Mouse (Mus musculus): Measurements from ENCODE around the gene Hist1h3d. TPM values are rescaled to one million over a fixed set of nuclear protein-coding genes. Genes with fewer than 3 reads are reported as not detected.

The Hist1h3d gene
- total and polyA plus RNA-seq, 2 experiments from 2014 or later: 0.96 to 173 TPM

DNA sequence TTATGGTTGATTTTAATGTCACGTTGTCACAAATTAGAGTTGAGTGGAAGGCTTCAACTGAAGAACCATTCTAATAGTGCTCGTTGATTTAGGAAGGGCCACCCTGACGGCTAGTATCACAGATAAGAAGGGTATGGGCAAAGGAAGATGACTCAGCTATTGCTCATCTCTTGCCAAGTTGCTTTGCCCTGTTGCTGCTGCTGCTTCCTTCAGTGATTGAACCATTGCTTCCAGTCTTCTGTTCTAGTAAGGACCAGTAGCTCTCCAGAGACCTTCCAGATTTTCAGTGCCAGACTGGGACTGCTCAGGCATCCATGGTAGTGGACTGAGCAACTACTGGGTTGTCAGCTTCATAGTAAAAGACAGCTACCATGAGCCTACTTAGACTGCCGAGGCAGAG is 33.6 kb downstream of the Hist1h3d start:
- Histone ChIP-seq H3K27me3 (ENCODE audit: insufficient read depth, low read length) (no peaks in the 10 kb centered on the region), H3K4me1 (ENCODE audit: insufficient read depth, low read length) (no peaks in the 10 kb centered on the region), H3K4me3 (ENCODE audit: low read length) (no peak overlapping the region), H3K4me2 (ENCODE audit: low read depth, low read length) (no peak overlapping the region), H3K9me3 (ENCODE audit: low read length) (no peaks in the 10 kb centered on the region), H3K36me3 (ENCODE audit: insufficient read depth, low read length) (no peaks in the 10 kb centered on the region), H3K27ac (no peak overlapping the region), H3K9ac (replicated peaks; ENCODE audit: low read length) (no peak overlapping the region)
- no peak for TF ChIP-seq CTCF (IDR thresholded peaks at IDR 0.05; ENCODE audit: low read depth)
- ATAC-seq (no peak), DNase-seq (ENCODE audit: low spot score) (no peak)
- WGBS: 98% methylated on average over 4 of the region's 4 CpGs

- H3K4me2 ChIP-seq (ENCODE audit: low read depth, low read length): no peak overlapping the region
- no peak overlapping the region for H3K27ac ChIP-seq
- DNase-seq (ENCODE audit: low spot score): no peak
- no peak overlapping the region for H3K4me3 ChIP-seq (ENCODE audit: low read length)
- ATAC-seq: no peak
- H3K9ac ChIP-seq (replicated peaks; ENCODE audit: low read length): no peak overlapping the region
- no peaks in the 10 kb centered on the region for H3K9me3 ChIP-seq (ENCODE audit: low read length)
- H3K4me1 ChIP-seq (ENCODE audit: insufficient read depth, low read length): no peaks in the 10 kb centered on the region
- TF ChIP-seq CTCF (IDR thresholded peaks at IDR 0.05; ENCODE audit: low read depth): no peak
- H3K36me3 ChIP-seq (ENCODE audit: insufficient read depth, low read length): no peaks in the 10 kb centered on the region
- no peaks in the 10 kb centered on the region for H3K27me3 ChIP-seq (ENCODE audit: insufficient read depth, low read length)
Observed at GRCm38 (mm10) chr13:23609844-23610243, 34.3 kb downstream of the Hist1h3d start.

GRCm38 (mm10) chr13:23610393-23610792 is 34.8 kb downstream of the Hist1h3d start:
- Histone ChIP-seq H3K27ac (no peak overlapping the region), H3K4me2 (ENCODE audit: low read depth, low read length) (no peak overlapping the region), H3K4me3 (ENCODE audit: low read length) (no peak overlapping the region), H3K9ac (replicated peaks; ENCODE audit: low read length) (no peak overlapping the region), H3K4me1 (ENCODE audit: insufficient read depth, low read length) (no peaks in the 10 kb centered on the region), H3K9me3 (ENCODE audit: low read length) (no peaks in the 10 kb centered on the region), H3K36me3 (ENCODE audit: insufficient read depth, low read length) (no peaks in the 10 kb centered on the region), H3K27me3 (ENCODE audit: insufficient read depth, low read length) (no peaks in the 10 kb centered on the region)
- no peak for TF ChIP-seq CTCF (IDR thresholded peaks at IDR 0.05; ENCODE audit: low read depth)
- ATAC-seq: no peak
- WGBS: 70% methylated on average over 2 of the region's 2 CpGs
- DNase-seq (ENCODE audit: low spot score): no peak

GRCm38 (mm10) chr13:23611638-23612037 is 36.1 kb downstream of the Hist1h3d start:
- Histone ChIP-seq H3K9ac (replicated peaks; ENCODE audit: low read length) (no peak overlapping the region), H3K4me2 (ENCODE audit: low read depth, low read length) (no peak overlapping the region), H3K27ac (no peak overlapping the region), H3K36me3 (ENCODE audit: insufficient read depth, low read length) (no peaks in the 10 kb centered on the region), H3K4me1 (ENCODE audit: insufficient read depth, low read length) (no peaks in the 10 kb centered on the region), H3K4me3 (ENCODE audit: low read length) (no peak overlapping the region), H3K9me3 (ENCODE audit: low read length) (no peaks in the 10 kb centered on the region), H3K27me3 (ENCODE audit: insufficient read depth, low read length) (no peaks in the 10 kb centered on the region)
- DNase-seq (ENCODE audit: low spot score) (no peak), ATAC-seq (no peak)
- TF ChIP-seq CTCF (IDR thresholded peaks at IDR 0.05; ENCODE audit: low read depth): no peak
- 87% methylated on average over 3 of the region's 3 CpGs for WGBS

DNA sequence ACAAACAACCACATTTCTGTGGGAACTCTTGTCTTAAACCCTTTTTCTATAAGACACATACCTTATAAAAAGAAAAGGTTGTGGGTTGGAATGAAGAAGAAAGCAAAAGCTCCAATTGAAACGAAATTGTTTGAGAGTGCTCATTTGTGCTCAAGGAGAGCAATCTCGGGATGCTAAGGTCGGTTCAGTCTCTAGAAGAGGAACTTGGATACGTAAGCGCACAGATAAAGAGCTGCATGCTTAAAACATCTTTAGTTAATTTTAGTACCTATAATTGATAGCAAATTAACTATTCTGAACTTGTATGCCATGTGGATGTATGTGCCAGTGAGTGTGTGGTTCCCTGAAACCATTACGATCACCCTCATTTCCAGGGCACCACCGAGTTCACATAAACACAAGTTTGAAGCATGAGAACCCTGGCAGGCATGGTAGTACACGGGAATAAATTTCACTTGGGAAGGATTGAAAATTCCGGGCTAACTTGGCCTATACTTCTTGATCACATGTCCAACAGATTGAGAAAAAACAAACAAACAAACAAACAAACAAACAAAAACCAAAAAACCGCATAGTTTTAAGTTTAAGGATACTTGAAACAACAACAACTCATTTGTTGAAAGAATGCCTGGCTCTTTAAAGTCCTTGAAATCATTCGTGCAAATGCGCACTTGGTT is 44.6 kb downstream of the Hist1h3d start:
- Histone ChIP-seq H3K4me3 (ENCODE audit: low read length) (peak overlapping the region; percentile 59), H3K36me3 (ENCODE audit: insufficient read depth, low read length) (no peaks in the 10 kb centered on the region), H3K27me3 (ENCODE audit: insufficient read depth, low read length) (no peaks in the 10 kb centered on the region), H3K4me2 (ENCODE audit: low read depth, low read length) (peak overlapping the region; percentile 92), H3K9ac (replicated peaks; ENCODE audit: low read length) (peak overlapping the region; percentile 72), H3K9me3 (ENCODE audit: low read length) (no peaks in the 10 kb centered on the region), H3K27ac (peak overlapping the region; percentile 95), H3K4me1 (ENCODE audit: insufficient read depth, low read length) (peaks cover 3% of the 10 kb centered on the region; the same call in 1 of the 2 replicates)
- WGBS: 47% methylated on average over 12 of the region's 12 CpGs
- TF ChIP-seq CTCF (IDR thresholded peaks at IDR 0.05; ENCODE audit: low read depth): no peak
- DNase-seq (ENCODE audit: low spot score) (no peak), ATAC-seq (no peak)

DNA sequence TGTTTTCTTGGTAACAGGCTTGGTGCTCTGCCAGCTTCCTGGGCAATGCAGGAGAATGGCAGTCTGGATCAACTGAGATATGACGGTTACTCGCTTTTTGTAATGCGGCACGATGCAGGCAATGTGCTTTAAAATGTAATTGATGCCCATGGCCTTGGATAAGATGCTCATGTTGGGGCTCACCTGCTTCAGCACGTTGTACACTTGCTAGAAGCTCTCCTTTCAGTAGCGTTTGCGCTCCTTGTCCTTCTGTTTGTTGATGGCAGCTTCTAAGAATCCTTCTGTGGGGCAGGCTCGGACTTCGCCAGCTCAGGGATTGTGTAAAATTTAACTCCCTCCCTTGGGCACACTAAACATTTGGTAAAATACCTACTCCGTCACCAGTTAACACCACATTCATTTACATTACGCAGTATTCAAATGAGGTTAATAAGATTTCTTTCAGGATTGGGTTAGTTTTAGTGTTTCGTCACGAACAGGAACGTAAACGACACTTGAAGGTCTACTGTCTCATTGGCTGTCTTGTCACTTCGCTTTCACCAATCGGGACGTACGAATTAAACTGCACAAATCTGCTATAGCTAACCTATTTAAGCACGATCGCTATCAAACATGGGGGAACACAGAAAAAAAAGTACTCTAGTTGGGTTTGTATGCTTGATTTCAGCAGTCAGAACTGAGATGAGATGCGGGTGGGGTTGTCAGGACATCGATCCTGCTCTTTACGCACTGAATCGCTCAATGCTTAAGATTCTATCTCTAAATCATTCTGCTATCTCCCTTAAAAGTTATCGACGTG is 45.4 kb downstream of the Hist1h3d start, which contains the start of gene Hist1h2be:
Gene Hist1h2be (minus strand): TSS at position 392 of the 799 bp plus-strand sequence.
- ATAC-seq (peak; percentile 88), DNase-seq (ENCODE audit: low spot score) (peak; percentile 94)
- Histone ChIP-seq H3K9me3 (ENCODE audit: low read length) (no peaks in the 10 kb centered on the region), H3K36me3 (ENCODE audit: insufficient read depth, low read length) (no peaks in the 10 kb centered on the region), H3K9ac (replicated peaks; ENCODE audit: low read length) (peak within 1 kb of the TSS; percentile 72), H3K27ac (peak within 1 kb of the TSS; percentile 95), H3K4me3 (ENCODE audit: low read length) (peak within 1 kb of the TSS; percentile 59), H3K4me2 (ENCODE audit: low read depth, low read length) (peak within 1 kb of the TSS; percentile 92), H3K27me3 (ENCODE audit: insufficient read depth, low read length) (no peaks in the 10 kb centered on the region), H3K4me1 (ENCODE audit: insufficient read depth, low read length) (peaks cover 3% of the 10 kb centered on the region; the same call in 1 of the 2 replicates)
- WGBS: under 1% methylated on average over 27 of the region's 27 CpGs
- no peak for TF ChIP-seq CTCF (IDR thresholded peaks at IDR 0.05; ENCODE audit: low read depth)

Measured in hindbrain, postnatal 0 days (tissue).